Mouse (Mus musculus): ENCODE data around the gene Il17d. TPM values are rescaled to one million over a fixed set of nuclear protein-coding genes. Genes with fewer than 3 reads are reported as not detected.

Il17d gene
- polyA plus RNA-seq, 1 experiment from 2014 or later, result 0.49 TPM

DNA sequence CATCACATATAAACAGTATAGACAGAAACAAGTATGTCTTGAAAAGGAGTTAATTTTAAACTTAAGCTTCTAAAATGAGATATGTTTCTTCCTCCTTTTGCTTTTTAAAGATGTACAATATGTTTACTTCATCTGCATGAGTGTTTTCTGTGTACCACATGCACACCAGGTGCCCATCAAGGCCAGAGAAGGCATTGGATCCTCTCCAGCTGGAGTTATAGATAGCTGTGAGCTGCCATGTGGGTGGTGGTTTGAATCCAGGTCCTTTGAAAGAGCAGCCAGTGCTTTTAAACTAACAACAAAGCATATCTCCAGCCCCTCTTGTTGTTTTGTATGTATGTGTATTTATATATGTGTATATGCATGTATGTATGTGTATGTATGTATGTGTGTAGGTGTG, 28.4 kb downstream of the Il17d start:
- Histone ChIP-seq H3K4me1 (ENCODE audit: control insufficient read depth, insufficient read depth, low read length) (no peaks in the 10 kb centered on the region), H3K4me2 (no peak overlapping the region), H3K4me3 (ENCODE audit: low read depth, low read length) (no peak overlapping the region), H3K27me3 (ENCODE audit: control insufficient read depth, insufficient read depth, low read length) (no peaks in the 10 kb centered on the region), H3K9me3 (replicated peaks; ENCODE audit: control insufficient read depth, low read length) (no peaks in the 10 kb centered on the region), H3K9ac (ENCODE audit: low read depth, low read length) (no peak overlapping the region), H3K27ac (ENCODE audit: low read depth, low read length) (no peak overlapping the region), H3K36me3 (ENCODE audit: control insufficient read depth, insufficient read depth, low read length) (no peaks in the 10 kb centered on the region)
- ATAC-seq (replicated peaks; ENCODE audit: insufficient number of reproducible peaks, low FRiP score, low TSS enrichment), result no peak

DNA sequence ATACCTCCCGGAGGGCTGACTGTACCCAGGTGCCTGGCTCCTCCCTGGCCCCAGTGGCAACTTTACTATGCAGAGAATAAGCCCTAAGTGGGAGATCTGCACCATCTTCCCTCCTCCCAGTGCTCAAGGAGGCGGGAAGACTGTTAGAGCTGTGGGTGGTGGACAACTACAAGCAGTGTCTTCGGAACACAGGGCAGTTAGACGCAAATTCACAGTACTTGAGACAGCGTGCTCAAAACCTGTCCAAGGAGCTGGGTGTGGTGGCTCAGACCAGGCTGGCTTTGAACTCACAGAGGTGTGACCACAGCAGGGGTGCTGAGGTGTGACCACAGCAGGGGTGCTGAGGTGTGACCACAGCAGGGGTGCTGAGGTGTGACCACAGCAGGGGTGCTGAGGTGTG, 29.9 kb downstream of the Il17d start:
- no peak overlapping the region for H3K4me2 ChIP-seq
- H3K4me1 ChIP-seq (ENCODE audit: control insufficient read depth, insufficient read depth, low read length), result no peaks in the 10 kb centered on the region
- H3K4me3 ChIP-seq (ENCODE audit: low read depth, low read length), result no peak overlapping the region
- 85% methylated on average over 5 of the region's 5 CpGs for WGBS (ENCODE audit: insufficient replicate concordance)
- H3K27ac ChIP-seq (ENCODE audit: low read depth, low read length), result no peak overlapping the region
- H3K9ac ChIP-seq (ENCODE audit: low read depth, low read length), result no peak overlapping the region
- no peaks in the 10 kb centered on the region for H3K36me3 ChIP-seq (ENCODE audit: control insufficient read depth, insufficient read depth, low read length)
- H3K27me3 ChIP-seq (ENCODE audit: control insufficient read depth, insufficient read depth, low read length), result no peaks in the 10 kb centered on the region
- no peaks in the 10 kb centered on the region for H3K9me3 ChIP-seq (replicated peaks; ENCODE audit: control insufficient read depth, low read length)
- no peak for ATAC-seq (replicated peaks; ENCODE audit: insufficient number of reproducible peaks, low FRiP score, low TSS enrichment)

DNA sequence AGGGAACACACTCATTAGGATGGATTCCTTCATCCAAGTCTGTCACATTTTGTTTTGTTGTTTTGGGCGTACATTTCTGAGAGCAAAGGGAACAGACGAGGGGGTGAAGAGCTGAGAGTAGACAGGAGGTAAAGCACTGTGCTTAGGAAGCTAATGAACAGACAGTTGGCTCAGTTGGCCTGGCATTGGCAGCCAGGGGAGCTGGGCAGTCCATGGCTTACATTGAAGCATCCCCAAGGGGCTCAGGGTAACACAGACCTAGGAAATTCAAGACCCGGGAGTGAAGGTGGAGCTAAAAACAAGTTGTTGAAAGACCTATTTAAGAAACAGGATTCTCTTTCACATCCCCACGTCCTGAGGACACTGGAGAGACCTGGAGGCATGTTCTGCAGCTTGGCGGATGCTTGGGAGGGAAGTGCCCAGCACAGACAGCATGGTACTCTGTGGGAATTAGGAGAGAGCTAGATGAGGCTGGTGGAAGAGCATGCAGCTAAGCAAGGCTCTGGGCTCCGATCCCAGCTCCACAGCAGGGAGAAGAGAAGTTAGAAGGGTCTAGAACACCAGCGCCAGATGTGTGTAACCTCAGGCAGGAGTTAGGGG, 31.0 kb downstream of the Il17d start:
- Histone ChIP-seq H3K27ac (ENCODE audit: low read depth, low read length) (no peak overlapping the region), H3K36me3 (ENCODE audit: control insufficient read depth, insufficient read depth, low read length) (no peaks in the 10 kb centered on the region), H3K4me2 (no peak overlapping the region), H3K9me3 (replicated peaks; ENCODE audit: control insufficient read depth, low read length) (no peaks in the 10 kb centered on the region), H3K27me3 (ENCODE audit: control insufficient read depth, insufficient read depth, low read length) (no peaks in the 10 kb centered on the region), H3K4me1 (ENCODE audit: control insufficient read depth, insufficient read depth, low read length) (no peaks in the 10 kb centered on the region), H3K9ac (ENCODE audit: low read depth, low read length) (no peak overlapping the region), H3K4me3 (ENCODE audit: low read depth, low read length) (no peak overlapping the region)
- WGBS (ENCODE audit: insufficient replicate concordance), result 82% methylated on average over 7 of the region's 7 CpGs
- ATAC-seq (replicated peaks; ENCODE audit: insufficient number of reproducible peaks, low FRiP score, low TSS enrichment), result no peak

DNA sequence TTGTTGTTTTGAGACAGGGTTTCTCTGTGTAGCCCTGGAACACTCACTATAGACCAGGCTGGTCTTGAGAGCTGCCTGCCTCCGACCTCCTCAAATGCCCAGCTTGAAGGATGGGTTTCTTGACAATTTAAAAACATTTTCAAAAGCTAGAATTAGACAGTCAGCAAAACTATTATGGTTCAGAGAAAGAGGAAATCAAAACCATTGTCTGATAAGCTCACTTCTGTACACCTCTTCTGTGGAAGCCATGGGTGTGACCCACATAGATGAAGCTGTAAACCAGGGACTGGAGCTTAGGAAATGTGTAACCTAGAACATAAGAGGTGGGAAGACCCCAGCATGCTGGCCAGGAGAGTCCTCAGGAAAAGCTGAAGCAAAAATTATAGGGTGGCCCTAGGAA, 32.3 kb downstream of the Il17d start:
- H3K9me3 ChIP-seq (replicated peaks; ENCODE audit: control insufficient read depth, low read length), result no peaks in the 10 kb centered on the region

DNA sequence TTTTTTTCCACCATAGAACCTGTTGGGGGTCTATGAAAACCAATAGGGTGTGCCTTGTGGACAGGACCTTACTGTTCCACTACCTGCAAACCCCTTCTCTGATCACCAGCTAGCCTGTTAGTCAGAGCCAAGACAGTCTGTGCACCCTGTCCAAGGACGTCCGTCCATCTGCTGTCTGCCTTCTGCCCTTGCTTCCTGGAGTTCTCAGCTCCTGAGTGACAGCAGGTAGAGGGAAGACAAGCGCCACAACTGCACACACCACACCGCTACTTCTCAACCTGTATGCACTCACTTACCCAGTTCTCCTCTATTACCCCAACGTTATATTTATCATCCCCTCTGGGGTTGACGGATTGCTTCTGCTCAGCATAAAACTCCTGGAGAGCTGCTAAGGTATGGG, 41.0 kb downstream of the Il17d start:
- no peak overlapping the region for H3K4me2 ChIP-seq
- H3K4me1 ChIP-seq (ENCODE audit: control insufficient read depth, insufficient read depth, low read length), result peaks cover 2% of the 10 kb centered on the region; the same call in 1 of the 2 replicates
- H3K36me3 ChIP-seq (ENCODE audit: control insufficient read depth, insufficient read depth, low read length), result no peaks in the 10 kb centered on the region
- no peak overlapping the region for H3K9ac ChIP-seq (ENCODE audit: low read depth, low read length)
- no peak overlapping the region for H3K4me3 ChIP-seq (ENCODE audit: low read depth, low read length)
- ATAC-seq (replicated peaks; ENCODE audit: insufficient number of reproducible peaks, low FRiP score, low TSS enrichment), result no peak
- H3K27ac ChIP-seq (ENCODE audit: low read depth, low read length), result no peak overlapping the region
- 81% methylated on average over 6 of the region's 6 CpGs for WGBS (ENCODE audit: insufficient replicate concordance)
- no peaks in the 10 kb centered on the region for H3K9me3 ChIP-seq (replicated peaks; ENCODE audit: control insufficient read depth, low read length)
- no peaks in the 10 kb centered on the region for H3K27me3 ChIP-seq (ENCODE audit: control insufficient read depth, insufficient read depth, low read length)

More for the DNA sequence above, 32.3 kb downstream of the Il17d start:
- no peak overlapping the region for H3K4me2 ChIP-seq
- no peak for ATAC-seq (replicated peaks; ENCODE audit: insufficient number of reproducible peaks, low FRiP score, low TSS enrichment)
- 90% methylated on average over 1 of the region's 1 CpGs for WGBS (ENCODE audit: insufficient replicate concordance)
- H3K36me3 ChIP-seq (ENCODE audit: control insufficient read depth, insufficient read depth, low read length), result no peaks in the 10 kb centered on the region
- no peak overlapping the region for H3K9ac ChIP-seq (ENCODE audit: low read depth, low read length)
- H3K4me1 ChIP-seq (ENCODE audit: control insufficient read depth, insufficient read depth, low read length), result no peaks in the 10 kb centered on the region
- H3K4me3 ChIP-seq (ENCODE audit: low read depth, low read length), result no peak overlapping the region
- no peaks in the 10 kb centered on the region for H3K27me3 ChIP-seq (ENCODE audit: control insufficient read depth, insufficient read depth, low read length)
- no peak overlapping the region for H3K27ac ChIP-seq (ENCODE audit: low read depth, low read length)

DNA sequence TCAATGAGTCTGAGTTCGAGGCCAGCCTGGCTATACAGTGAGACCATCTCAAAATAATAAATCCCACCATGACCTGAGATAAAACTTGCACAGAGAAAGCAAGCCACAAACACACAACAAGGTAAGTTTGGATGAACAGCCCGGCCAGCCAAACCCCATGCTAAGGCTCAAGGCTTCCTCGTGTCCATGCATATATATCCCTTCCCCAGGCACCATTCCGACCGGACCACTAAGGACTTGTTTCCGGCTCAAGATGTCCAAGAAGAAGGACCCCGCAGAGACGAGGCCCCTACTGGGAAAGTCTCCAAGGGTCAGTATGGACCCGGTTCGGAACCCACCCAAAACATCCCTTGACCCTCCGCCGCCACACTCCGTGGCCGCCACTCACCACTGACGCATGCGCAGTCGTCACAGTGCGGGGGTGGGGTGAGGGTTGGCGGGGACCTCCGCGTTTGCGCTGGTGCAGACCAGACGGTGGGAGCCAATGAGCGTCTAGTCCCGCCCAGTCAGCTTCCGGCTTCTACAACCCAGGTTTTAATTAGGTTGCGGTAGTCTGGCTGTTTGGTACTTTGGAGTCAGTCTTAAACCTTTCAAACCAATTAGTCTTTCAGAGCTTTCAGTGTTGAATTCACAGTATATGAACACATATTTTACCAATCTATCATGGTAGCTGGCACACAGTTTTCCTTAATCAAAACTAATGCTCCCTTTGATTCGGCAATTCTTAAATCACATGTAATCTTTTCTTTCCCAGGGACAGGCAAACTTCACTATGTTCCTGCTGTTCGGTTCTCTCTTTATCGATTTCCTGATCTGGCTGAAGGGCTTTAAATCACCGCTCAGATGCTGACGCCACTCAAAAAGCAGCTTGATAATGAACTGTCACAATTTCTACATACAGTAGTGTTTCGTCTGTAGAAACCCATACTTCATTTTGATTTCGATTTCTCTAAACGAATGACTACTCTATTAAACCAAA, 46.9 kb downstream of the Il17d start, which contains the start of gene Eef1akmt1:
Gene Eef1akmt1, minus strand, starts transcription at position 458 of the 979 bp plus-strand sequence.
- peaks cover 5% of the 10 kb centered on the region; the same call in 1 of the 2 replicates for H3K4me1 ChIP-seq (ENCODE audit: control insufficient read depth, insufficient read depth, low read length)
- H3K4me3 ChIP-seq (ENCODE audit: low read depth, low read length), result peak within 1 kb of the TSS; percentile 62
- peak within 1 kb of the TSS; percentile 3; the same call in 1 of the 2 replicates for H3K27ac ChIP-seq (ENCODE audit: low read depth, low read length)
- H3K27me3 ChIP-seq (ENCODE audit: control insufficient read depth, insufficient read depth, low read length), result no peaks in the 10 kb centered on the region
- peak; percentile 97 for ATAC-seq (replicated peaks; ENCODE audit: insufficient number of reproducible peaks, low FRiP score, low TSS enrichment)
- peaks cover 5% of the 10 kb centered on the region for H3K9me3 ChIP-seq (replicated peaks; ENCODE audit: control insufficient read depth, low read length)
- H3K36me3 ChIP-seq (ENCODE audit: control insufficient read depth, insufficient read depth, low read length), result peaks cover 5% of the 10 kb centered on the region
- H3K9ac ChIP-seq (ENCODE audit: low read depth, low read length), result peak within 1 kb of the TSS; percentile 77
- 9% methylated on average over 35 of the region's 35 CpGs for WGBS (ENCODE audit: insufficient replicate concordance)
- peak within 1 kb of the TSS; percentile 77 for H3K4me2 ChIP-seq

DNA sequence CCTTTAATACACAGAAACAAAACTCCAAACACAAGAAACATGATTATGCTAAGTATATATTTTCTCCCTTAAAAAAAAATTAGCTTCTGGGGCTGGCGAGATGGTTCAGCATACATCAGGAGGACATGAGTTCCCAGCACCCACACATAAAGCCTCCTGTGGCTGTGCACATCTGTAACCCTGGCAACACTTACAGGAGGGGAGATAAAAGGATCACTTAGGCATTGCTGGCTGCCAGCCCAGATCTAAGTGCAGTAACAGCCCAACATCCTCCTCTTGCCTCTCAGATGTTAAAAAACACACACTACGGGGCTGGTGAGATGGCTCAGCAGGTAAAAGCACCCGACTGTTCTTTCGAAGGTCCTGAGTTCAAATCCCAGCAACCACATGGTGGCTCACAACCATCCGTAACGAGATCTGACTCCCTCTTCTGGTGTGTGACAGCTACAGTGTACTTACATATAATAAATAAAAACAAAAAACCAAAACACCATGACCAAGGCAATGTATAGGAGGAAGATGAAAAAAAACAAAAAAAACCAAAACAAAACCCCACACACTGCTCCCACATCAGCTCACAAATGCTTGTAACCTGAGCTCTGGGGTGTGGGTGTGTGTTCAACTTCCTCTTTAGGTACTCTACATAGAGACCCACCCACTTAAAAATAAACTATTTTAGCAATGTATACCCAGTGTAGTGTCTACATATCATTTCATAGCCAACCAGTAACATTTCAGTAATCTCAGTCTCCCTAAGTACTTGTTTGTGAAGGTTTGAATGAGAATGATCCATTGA, 50.4 kb downstream of the Il17d start:
- WGBS (ENCODE audit: insufficient replicate concordance), result 79% methylated on average over 6 of the region's 6 CpGs
- H3K36me3 ChIP-seq (ENCODE audit: control insufficient read depth, insufficient read depth, low read length), result peaks cover 12% of the 10 kb centered on the region
- H3K4me2 ChIP-seq, result no peak overlapping the region
- H3K4me1 ChIP-seq (ENCODE audit: control insufficient read depth, insufficient read depth, low read length), result peaks cover 5% of the 10 kb centered on the region; the same call in 1 of the 2 replicates
- ATAC-seq (replicated peaks; ENCODE audit: insufficient number of reproducible peaks, low FRiP score, low TSS enrichment), result no peak
- no peak overlapping the region for H3K9ac ChIP-seq (ENCODE audit: low read depth, low read length)
- no peak overlapping the region for H3K4me3 ChIP-seq (ENCODE audit: low read depth, low read length)
- no peak overlapping the region for H3K27ac ChIP-seq (ENCODE audit: low read depth, low read length)
- no peaks in the 10 kb centered on the region for H3K27me3 ChIP-seq (ENCODE audit: control insufficient read depth, insufficient read depth, low read length)
- peaks cover 5% of the 10 kb centered on the region for H3K9me3 ChIP-seq (replicated peaks; ENCODE audit: control insufficient read depth, low read length)

DNA sequence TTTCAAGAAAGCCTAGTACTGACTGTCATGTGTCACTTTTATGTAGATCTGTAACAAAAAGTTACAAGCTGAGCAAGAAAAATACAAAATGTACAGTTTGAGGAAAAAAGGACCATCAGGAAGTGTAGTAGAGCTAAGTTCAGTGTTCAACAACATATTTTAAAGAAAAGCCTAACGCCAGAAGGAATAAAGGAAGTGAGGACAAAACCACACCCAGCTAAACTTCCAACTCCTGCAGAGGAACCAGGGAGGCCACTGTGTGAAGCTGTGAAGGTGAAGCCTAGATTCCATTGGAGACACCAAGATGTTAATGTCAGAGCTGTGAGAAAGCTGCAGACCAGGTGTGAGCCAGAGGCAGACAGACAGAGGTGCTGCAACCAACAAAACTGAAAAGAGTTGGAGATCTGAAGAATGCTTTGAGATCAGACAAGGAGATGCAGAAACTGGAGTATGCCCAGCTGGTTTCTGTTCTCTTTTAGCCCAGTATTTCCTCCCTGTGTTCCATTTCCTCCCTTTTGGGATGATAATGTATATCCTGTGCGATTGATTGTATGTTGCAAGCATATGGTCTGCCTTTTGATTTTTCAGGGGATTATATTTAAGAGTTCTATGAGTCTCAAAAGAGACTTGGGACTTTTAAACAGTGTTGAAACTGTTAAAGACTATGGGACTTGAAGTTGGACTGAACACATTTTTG, 51.9 kb downstream of the Il17d start:
- no peak for ATAC-seq (replicated peaks; ENCODE audit: insufficient number of reproducible peaks, low FRiP score, low TSS enrichment)
- 92% methylated on average over 2 of the region's 2 CpGs for WGBS (ENCODE audit: insufficient replicate concordance)
- Histone ChIP-seq H3K27ac (ENCODE audit: low read depth, low read length) (no peak overlapping the region), H3K9me3 (replicated peaks; ENCODE audit: control insufficient read depth, low read length) (peaks cover 5% of the 10 kb centered on the region), H3K4me1 (ENCODE audit: control insufficient read depth, insufficient read depth, low read length) (no peaks in the 10 kb centered on the region), H3K36me3 (ENCODE audit: control insufficient read depth, insufficient read depth, low read length) (peaks cover 12% of the 10 kb centered on the region), H3K4me2 (no peak overlapping the region), H3K27me3 (ENCODE audit: control insufficient read depth, insufficient read depth, low read length) (no peaks in the 10 kb centered on the region), H3K9ac (ENCODE audit: low read depth, low read length) (no peak overlapping the region), H3K4me3 (ENCODE audit: low read depth, low read length) (no peak overlapping the region)
